Mouse (Mus musculus) heart, adult 8-10 months (tissue): Measurements from ENCODE around the gene Tnpo2. TPM values are rescaled to one million over a fixed set of nuclear protein-coding genes. Genes with fewer than 3 reads are reported as not detected.
A peak's percentile ranks its signal among the peaks of the same experiment; 100 is the strongest.

Experiments
- DNase-seq: peaks from one replicate; pipeline ENCODE4 v3.0.0; 2022; ENCODE audit warnings: low spot score
- total RNA-seq, 4 experiments: library from RNA; stranded (reverse); gene quantifications; 2 replicates each; pipeline ENCODE4 v1.2.4; 2022

Tnpo2 gene
- 10 to 100 TPM; 29.6 to 32.4 (median 30.8) TPM for total RNA-seq

DNA sequence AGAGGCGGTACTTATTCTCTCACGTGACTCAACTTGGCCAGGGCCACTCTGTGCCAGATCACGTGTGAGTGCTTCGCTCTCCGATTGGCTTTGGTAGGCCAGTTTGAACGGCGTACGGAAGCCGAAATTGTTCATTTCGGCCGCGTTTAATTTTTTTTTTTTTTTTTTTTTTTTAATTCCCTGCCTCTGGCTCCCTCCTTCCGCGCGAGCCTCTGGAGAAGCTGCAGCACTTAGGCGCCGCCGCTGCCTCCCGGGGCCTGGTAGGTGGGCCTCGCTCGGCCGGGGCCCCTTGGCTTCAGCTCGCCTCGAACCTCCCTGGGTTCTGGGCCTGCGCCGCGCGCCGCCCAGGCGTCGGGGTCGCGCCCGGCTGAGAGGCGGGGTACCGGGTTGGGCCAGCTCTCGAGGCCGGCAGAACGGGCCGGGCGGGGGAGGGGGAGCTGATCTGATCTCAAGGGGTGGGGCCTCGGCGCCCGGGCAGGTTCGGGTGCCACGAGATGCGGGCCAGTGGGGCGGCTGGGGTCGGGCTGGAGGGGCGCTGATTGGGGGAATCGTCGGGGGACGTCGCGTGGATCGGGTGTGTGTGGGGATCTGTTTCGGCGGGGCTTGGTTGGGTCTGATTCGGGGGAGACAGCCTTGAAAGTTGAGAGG is at the start of gene Tnpo2:
TSS of gene Tnpo2 (plus strand) at position 198 of the 648 bp plus-strand sequence.
- peak; percentile 93 for DNase-seq

DNA sequence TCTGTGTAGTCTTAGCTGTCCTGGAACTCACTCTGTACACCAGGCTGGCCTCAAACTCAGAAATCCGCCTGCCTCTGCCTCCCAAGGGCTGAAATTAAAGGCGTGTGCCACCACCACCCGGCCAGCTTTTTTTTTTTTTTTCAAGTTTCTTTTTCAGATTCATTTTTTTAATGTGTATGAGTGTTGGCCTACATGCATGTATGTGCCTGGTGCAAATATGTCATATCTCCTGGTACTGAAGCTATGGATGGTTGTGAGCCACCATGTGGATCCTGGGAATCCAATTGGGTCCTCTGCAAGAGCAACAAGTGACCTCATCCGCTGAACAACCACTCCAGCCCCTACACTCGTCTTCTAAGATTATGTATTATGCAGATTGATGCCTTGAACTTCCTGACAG is 49.3 kb upstream of the Tnpo2 start:
- DNase-seq = no peak

DNA sequence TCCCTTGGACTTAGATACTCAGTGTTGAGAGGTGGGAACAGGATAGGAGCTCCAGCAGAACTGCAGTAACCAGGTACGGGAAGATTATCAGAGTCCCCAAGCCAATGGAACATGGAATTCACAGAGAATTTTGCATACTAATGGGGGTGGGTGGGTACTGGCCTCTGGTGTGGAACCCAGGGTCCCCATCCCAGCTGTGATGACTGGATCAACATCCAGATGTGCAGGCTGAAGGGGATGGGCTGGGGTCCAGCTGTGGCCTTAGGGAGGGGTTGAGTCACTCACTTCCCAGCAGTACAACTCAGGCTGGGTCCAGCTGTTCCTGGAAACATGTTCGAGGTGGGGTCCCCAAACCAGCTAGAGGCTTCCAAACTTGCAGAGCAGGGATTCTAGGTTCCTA is 48.8 kb upstream of the Tnpo2 start:
- DNase-seq = no peak

DNA sequence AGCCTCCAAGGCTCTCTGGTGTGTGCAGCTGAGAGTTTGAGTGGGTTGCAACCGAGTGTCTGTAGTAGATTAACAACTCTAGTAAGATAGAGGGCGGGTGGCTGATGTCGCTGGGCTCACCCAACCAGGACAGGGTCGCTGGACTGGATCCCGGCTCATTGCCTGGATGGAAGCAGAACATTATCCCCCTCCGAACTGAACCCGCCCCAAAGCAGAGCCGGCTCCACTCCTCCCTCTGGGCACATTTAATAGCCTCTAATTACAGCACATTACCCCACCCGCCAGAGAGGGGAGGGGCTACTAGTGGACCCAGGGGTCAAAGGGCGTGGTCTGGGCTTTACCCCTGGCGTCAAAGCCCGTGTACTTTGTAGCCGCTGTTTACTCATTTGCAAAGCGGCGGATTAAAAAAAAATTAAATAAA is 47.4 kb upstream of the Tnpo2 start:
- peak; percentile 70 for DNase-seq

DNA sequence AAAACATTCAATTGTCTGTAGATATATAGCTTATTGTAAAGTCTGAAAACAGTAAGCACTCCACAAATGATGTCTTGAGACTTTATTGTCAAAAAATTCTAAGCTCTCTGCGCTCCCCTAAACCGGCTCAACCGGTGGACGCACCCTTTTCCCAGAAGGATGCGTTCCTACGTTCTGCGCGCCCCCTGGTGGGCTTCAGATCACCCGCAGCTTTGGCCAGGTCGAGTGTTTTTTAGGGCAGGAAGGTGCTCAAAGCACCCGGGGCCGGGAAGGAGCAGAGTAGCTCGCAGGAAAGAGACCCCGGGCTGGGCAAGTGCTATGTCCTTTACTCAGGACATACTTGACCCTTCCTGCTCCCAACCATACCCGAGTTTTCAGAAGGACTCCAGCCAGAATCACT is 46.9 kb upstream of the Tnpo2 start:
- peak; percentile 96 for DNase-seq

DNA sequence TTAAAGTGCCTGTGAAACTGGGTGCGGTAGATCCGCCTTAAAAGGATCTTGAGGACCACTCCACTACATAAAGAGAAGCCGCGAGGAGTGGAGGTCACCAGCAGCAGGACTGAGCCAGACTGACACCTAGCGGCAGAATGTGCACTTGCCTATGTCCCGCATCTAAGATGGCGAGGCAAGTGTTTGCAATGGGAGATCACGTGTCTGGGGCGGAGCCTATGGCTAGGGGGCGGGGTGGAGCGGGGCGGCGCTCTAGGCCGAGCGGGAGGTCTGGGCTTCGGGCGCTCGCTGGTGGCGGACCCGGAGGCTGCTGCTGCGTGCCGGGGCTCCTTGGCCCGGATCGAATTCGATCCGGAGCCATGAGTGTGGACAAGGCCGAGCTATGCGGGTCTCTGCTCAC is 46.4 kb upstream of the Tnpo2 start, which contains the start of gene Hook2:
TSS of gene Hook2 (plus strand) at position 255 of the 400 bp plus-strand sequence.
- peak; percentile 97 for DNase-seq

DNA sequence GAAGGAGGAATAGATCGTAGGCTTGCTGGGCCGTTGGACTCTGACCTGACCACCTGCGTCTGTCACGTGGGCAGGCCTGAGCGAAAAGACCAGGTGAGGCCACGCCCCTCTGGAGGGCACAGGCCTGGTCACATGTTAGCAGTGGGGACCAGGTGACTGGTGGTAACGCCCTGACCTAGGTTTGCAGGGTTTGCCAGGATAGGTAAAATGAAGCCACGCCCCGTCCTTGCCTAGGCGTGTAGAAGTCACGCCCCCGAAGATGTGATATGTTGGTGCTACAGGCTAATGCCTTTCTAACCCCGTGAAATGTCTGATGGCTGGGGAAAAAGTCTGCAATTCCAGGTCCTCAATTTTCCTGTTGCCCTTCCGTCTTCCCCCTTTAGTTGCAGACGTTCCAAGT is 45.9 kb upstream of the Tnpo2 start:
- no peak for DNase-seq

DNA sequence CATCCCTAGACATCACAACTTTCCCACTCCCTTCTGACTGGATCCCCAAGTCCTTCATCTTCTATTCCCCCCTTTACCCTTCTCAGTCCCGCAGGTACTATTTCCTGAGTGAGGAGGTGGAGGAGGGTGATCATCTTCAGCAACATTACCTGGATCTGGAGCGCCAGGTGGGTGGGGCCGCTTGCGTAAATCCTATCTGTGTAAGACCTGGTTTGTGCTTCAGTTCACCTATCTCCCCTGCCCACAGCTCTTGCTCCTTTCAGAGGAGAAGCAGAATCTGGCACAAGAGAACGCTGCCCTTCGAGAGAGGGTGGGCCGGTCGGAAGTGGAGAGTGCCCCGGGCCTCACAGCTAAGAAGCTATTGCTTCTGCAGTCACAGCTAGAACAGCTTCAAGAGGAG is 42.3 kb upstream of the Tnpo2 start:
- DNase-seq = no peak

DNA sequence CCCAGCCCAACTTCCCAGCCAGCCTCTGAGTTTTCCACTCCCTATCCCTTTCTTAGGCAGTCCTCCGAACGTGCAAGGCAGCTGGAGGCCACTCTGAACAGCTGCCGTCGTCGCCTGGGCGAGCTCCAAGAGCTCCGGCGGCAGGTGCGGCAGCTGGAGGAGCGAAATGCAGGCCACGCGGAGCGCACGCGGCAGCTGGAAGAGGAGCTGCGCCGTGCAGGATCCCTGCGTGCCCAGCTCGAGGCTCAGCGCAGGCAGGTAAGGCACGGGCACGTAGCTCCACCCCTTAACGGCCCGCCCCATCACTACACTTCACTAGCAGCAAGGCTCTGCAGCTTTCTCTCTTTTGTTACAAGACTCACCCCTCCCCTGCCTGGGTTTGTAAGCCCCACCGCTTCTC is 41.0 kb upstream of the Tnpo2 start:
- no peak for DNase-seq

DNA sequence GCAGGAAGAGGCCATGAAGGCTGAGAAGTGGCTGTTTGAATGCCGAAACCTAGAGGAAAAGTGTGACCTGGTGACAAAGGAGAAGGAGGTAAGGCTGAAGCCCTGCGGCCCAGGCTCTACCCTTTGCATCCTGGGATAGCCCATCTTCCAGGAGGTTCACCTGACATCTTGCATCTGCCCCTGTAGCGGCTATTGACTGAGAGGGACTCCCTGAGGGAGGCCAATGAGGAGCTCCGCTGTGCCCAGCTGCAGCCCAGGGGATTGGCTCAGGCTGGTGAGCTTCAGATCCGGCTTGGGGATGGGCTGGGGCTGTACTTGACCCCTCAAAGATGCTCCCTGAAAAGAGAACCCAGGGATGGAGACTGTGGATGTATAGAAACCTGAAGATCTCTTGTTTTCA is 39.7 kb upstream of the Tnpo2 start:
- no peak for DNase-seq

DNA sequence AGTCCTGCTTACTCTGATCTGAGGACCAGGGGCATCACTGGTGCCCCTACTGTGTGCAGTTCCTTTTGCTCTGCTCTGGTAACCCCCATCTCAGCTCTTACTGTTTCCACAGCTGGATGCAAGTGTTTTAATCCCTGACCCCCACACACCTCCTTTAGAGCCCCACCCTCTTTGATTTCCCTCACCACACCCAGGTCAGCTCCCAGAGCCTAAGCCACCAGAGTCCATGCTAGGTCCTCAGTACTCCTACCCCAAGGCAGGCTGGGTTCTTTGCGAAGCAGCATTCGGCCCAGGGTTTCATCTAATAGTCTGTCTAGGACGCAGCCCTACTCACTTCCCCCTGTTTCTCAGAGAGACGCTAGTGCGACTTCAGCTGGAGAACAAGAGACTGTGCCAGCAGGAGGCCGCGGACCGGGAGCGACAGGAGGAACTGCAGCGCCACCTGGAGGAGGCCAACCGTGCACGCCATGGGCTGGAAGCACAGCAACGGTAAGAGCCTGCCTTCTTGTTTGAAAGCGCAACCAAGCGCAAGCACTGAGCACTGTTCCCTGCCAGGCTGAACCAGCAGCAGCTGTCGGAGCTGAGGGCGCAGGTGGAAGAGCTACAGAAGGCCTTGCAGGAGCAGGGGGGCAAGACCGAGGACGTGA is 38.9 kb upstream of the Tnpo2 start:
- peak; percentile 87 for DNase-seq

DNA sequence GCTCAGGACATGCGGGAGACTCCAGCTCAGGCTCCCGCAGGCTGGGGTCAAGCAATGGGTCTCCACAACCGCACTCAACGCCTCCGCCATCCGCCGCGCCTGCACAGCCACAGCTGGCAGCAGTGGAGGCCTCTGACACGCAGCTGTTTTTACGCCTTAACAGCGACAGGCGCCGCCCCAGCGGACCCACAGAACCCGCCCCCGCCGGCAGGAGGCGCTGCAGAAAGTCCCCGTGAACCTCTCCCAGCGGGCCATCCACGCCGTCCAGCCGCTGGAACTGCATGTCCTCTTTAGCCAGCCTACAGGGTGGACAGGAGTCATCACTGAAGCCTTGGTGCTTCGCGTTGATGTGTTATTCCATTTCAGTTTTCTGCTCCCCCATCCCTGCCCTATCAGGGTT is 29.0 kb upstream of the Tnpo2 start:
- DNase-seq = no peak

DNA sequence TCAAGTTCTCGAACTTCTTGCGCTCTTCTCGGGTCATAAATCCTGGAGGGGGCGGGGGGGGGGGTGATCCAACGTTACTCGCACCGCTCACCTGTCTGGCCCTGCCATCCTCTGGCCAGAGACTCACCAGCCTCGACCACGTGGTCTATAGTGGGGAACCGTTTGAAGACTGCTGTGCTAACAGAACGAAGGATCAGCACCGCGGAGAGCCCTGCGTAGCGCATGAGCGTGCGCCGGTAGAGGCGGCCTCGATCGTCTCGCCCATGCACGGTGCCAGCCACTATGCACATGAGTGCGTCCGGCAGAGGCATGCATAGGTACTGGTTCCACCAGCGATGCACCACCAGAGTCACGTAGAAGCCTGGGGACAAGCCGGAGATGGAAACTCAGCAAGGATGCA is 25.5 kb upstream of the Tnpo2 start:
- no peak for DNase-seq

DNA sequence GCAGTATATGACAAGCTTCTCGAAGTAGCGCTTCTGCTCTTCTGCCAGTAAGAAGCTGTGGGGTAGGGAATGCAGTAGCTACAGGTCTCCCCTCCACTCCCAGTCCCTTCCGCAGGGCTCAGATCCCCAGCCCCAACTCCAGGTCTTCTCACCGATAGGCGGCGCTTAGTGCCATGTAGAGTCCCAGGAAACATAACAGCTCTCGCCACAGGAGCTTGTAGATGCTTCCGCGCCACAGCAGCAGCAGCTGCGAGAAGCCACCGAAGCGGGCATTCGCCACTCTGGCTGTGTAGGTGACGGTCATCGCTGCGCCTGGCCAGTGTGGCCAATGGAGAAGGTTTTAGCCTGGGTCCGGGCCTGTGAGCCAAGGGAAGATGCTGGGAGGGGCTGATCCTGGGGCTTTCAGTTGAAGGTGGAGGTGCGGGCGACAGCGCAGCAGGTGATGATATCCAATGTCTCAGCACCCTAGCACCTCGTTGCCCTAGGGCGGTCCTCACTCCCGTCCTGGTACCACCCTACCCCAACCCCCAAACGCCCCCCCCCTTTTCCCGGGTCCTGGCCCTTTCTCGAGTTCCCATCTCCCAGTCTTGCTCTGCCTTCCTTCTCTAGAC is 23.4 kb upstream of the Tnpo2 start:
- no peak for DNase-seq

DNA sequence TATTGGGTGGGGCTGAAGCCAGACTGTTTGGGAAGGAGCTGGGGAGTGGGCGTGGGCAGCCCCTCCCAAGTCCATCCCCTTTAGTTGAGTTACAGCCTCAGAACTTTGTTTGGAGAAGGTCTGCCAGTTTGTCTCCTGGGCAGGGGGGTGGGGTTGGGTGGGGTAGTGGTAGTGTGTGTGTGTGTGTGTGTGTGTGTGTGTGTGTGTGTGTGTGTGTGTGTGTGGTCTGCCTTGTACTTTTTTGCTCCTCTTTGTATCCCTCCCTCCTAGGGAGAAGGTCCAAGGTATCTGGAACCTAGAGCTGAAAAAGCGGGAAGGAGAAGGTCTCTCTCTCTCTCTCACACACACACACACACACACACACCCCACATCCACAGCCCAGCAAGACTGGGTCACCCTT is 22.3 kb upstream of the Tnpo2 start, which contains the start of gene Best2:
TSS of gene Best2 (minus strand) at position 101 of the 400 bp plus-strand sequence.
- no peak for DNase-seq

DNA sequence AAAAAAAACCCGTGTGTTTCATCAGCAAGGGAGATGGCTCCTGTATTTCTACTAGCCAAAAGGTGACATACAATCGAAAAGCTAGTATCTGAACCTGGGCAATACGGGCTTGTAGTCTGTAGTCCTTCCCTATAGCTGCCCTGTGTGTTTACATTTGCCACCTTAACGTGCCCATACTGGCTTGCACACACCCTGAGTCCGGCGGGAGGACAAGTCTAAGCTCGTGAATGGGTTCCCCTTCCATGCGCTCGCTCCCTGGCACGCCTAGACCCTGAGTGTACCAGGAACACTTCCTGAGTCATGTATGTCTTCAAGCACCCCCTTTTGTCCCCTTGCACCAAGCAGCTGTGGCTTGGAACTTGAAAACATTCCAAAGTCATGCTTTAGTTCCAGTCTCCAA is 20.0 kb upstream of the Tnpo2 start:
- DNase-seq = no peak

DNA sequence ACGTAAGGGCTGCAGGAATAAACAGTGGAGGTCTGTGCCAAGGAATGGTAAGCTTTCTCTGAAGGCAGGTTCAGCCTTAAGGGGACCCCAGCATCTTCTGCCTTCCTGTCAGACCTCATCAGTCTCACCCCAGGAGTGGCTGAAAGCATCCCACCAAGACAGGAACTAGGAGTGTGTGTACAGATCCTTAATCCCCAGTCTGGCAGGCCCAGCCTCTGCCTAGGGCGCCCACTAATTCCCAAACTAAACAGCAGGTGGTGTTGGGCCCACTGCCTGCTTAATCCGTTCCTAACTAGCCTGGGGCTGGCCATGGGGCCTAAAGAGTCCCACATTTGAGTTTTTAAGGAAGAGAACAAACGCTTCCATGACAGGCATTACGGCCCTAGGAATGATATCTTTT is 19.5 kb upstream of the Tnpo2 start:
- DNase-seq = no peak

DNA sequence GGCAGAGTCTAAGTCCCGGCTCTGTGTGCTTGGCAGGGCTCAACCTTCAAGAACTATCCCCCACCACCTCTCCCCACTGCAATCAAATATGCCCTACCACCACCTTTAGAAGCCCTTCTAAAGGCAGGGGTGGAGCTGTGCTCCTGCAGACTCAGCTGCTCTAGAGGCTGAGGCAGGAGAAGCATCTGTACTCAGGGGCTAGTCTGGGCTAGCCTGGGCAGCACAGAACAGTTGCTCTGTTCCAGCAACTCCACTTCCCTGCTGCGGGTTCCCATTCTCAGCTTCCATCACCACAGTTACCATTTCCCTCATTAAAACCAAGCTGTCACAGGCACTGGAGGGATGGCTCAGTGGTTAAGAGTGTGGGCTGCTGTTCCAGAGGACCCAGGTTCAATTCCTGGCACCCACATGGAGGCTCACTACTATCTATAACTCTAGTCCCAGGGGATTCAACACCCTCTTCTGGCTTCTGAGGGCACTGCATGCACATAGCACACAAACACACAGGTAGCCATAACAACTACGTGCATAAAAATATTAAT is 15.1 kb upstream of the Tnpo2 start:
- DNase-seq = no peak

DNA sequence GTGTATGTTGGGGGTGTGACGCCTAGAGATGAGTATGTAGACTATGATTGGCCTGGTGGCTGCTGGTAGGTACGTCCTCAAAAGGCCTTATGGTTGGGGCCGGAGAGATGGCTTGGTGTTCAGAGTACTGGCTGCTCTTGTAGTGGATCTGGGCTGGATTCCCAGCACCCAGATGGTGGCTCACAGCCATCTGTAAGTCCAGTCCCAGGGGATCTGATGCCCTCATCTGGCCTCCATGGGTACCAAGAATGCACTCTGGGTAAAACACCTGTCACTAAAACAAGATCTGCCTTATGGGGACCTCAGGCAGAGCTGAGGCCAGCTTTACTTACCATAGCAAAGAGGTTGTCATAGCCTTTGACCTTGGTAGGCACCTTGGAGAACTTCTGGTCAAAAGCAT is 12.9 kb upstream of the Tnpo2 start:
- DNase-seq = no peak

DNA sequence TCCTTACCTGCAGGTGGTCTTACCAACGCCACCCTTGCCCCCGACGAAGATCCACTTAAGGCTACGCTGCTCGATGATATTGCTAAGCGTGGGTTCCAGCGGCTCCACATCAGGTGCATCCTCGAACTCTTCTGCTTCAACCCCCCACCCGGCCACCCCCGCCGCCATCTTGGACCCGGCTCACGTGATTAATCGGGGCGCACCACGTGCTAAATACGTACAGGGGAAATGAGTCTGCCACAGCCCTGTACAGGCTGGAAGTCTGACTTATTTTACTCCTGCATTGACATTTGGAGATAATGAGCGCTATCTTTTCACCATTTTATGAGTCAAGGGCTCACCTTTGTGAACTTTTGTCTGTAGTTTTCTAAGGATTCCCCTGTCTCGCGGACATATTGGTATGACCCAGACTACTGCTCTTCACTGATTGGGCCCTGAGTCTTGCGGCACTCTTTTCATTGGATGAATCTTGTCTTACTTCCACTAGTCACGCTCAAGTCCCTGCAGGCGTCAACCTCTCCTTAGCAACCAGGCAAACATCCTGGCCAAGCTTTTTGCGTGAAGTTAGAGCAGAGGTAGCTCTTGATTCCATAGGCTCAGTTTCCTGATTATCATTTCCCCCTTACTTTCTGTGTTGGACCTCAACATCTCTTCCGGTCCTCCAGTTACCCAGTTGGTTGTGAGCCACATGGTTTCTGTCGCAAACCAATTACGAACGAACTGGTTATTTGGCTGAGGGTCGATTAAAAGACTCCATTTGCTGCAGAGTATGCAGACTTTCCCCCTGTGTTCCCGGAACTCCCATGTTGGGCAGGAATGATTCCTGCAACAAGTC is 11.4 kb upstream of the Tnpo2 start, which contains the start of gene Asna1:
TSS of gene Asna1 (minus strand) at position 184 of the 835 bp plus-strand sequence.
- DNase-seq = peak; percentile 91

DNA sequence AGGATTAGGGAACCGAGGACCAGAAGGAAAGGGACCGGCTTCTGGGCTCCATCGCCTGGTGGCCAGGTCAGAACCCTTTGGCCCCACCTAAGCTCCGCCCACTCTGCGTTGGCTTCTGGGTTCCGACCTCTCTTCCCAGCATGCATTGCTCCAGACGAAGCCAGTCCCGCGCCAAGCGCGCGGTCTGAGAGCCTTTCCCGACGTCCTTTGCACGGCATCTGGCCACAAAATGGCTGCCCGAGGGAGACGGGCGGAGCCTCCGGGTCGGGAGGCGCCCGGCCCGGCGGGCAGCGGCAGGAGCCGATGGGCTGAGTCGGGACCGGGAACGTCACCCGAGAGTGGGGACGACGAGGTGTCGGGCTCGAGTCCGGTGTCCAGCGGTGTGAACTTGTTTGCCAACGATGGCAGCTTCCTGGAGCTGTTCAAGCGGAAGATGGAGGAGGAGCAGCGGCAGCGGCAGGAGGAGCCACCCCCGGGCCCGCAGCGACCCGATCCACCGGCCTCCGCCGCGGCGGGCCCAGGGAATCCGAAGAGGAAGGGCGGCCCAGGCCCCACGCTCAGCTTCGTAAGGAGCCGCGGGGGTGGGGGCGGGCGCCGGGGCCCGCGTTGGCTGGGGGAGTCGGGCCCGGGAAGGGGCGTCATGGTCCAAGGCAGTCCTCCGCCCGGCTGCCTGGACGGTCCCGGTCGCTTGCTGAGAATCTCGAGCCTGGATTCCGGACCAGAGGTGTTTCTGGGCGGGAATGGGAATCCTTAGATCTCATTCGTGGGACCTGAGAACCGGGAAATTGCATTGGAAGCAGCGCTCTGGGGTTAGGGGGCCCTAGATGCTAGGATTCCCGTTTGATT is 9.8 kb upstream of the Tnpo2 start, which contains the start of gene Trir:
TSS of gene Trir (plus strand) at position 154 of the 846 bp plus-strand sequence.
- peak; percentile 98 for DNase-seq
